Mouse (Mus musculus) forebrain, embryonic 16.5 days (tissue): ENCODE data around the gene Htr7. TPM values are rescaled to one million over a fixed set of nuclear protein-coding genes. Genes with fewer than 3 reads are reported as not detected.

Experiments used
- ATAC-seq: fragments of 200-750 bp; cut with Nextera tagmentation; 2 replicates; pipeline ENCODE4 v1.8.0; 2017; ENCODE audit warnings: mild to moderate bottlenecking, moderate library complexity
- H3K27ac ChIP-seq: fragments of 300-500 bp; sonication (generic); 2 replicates; pipeline ENCODE4 v1.5.1; 2014; ENCODE audit warnings: low read length, control low read depth
- H3K27me3 ChIP-seq: fragments of 300-500 bp; sonication (generic); replicated peaks from 2 replicates; pipeline ENCODE4 v1.6.1; 2014; ENCODE audit warnings: low read length; ENCODE audit not compliant: control insufficient read depth, insufficient read depth
- H3K36me3 ChIP-seq: fragments of 300-500 bp; sonication (generic); 2 replicates; pipeline ENCODE4 v1.6.1; 2014; ENCODE audit not compliant: control insufficient read depth, insufficient read depth
- H3K4me1 ChIP-seq: fragments of 300-500 bp; sonication (generic); replicated peaks from 2 replicates; pipeline ENCODE4 v1.6.1; 2014; ENCODE audit warnings: low read length; ENCODE audit not compliant: control insufficient read depth, insufficient read depth
- H3K4me2 ChIP-seq: fragments of 300-500 bp; sonication (generic); 2 replicates; pipeline ENCODE4 v1.6.1; 2014; ENCODE audit warnings: mild to moderate bottlenecking, low read length, control low read depth
- H3K4me3 ChIP-seq: fragments of 300-500 bp; sonication (generic); replicated peaks from 2 replicates; pipeline ENCODE4 v1.5.1; 2014; ENCODE audit warnings: mild to moderate bottlenecking, low read length, control low read depth
- H3K9ac ChIP-seq: fragments of 300-500 bp; sonication (generic); replicated peaks from 2 replicates; pipeline ENCODE4 v1.6.1; 2014; ENCODE audit warnings: low read depth, low read length, control low read depth
- H3K9me3 ChIP-seq: fragments of 300-500 bp; sonication (generic); 2 replicates; pipeline ENCODE4 v1.6.1; 2016; ENCODE audit warnings: low read length; ENCODE audit not compliant: control insufficient read depth
- WGBS: fragments of 180-500 bp; shearing (Covaris S2); extraction: QIAGEN DNeasy Blood & Tissue Kit; methylation state at CpG from one replicate; pipeline ENCODE4 v1.1.7; 2014; 5-methylcytosine and 5-hydroxymethylcytosine counted together
- polyA plus RNA-seq: library from polyadenylated mRNA; unstranded; fragments of >200 nt; fragmentation: Nextera tagmentation; extraction: Ambion mirVana; gene quantifications from 2 replicates; pipeline ENCODE4 v1.2.1, GENCODE M21; 2015

Gene Htr7
- polyA plus RNA-seq: 3.2 and 6.2 TPM in 2 replicates

- peak within 1 kb of the TSS; percentile 64 for H3K9ac ChIP-seq
- peak; percentile 95 for ATAC-seq
- peak within 1 kb of the TSS; percentile 89 for H3K4me2 ChIP-seq
- WGBS: under 1% methylated on average over 67 of the region's 86 CpGs
- H3K36me3 ChIP-seq: no peaks in the 10 kb centered on the region
- no peak within 1 kb of the TSS for H3K27ac ChIP-seq
- peaks cover 22% of the 10 kb centered on the region; the same call in 1 of the 2 replicates for H3K27me3 ChIP-seq
- H3K4me3 ChIP-seq: peak within 1 kb of the TSS; percentile 65
- peaks cover 12% of the 10 kb centered on the region for H3K4me1 ChIP-seq
- no peaks in the 10 kb centered on the region for H3K9me3 ChIP-seq
Measured at GRCm38 (mm10) chr19:36057231-36057811, at the start of gene Htr7. Gene Htr7 (minus strand): TSS chr19:36057507.

- ATAC-seq: no peak
- no peak overlapping the region for H3K9ac ChIP-seq
- no peak overlapping the region for H3K27ac ChIP-seq
- no peaks in the 10 kb centered on the region for H3K27me3 ChIP-seq
- H3K4me3 ChIP-seq: no peak overlapping the region
- no peak overlapping the region for H3K4me2 ChIP-seq
- no peaks in the 10 kb centered on the region for H3K9me3 ChIP-seq
- 91% methylated on average over 5 of the region's 5 CpGs for WGBS
- H3K4me1 ChIP-seq: no peaks in the 10 kb centered on the region
- peaks cover 10% of the 10 kb centered on the region for H3K36me3 ChIP-seq
Measured at GRCm38 (mm10) chr19:36103909-36104308, 46.6 kb upstream of the Htr7 start.

GRCm38 (mm10) chr19:36098916-36099315, 41.6 kb upstream of the Htr7 start:
- H3K9ac ChIP-seq: no peak overlapping the region
- H3K4me2 ChIP-seq: no peak overlapping the region
- ATAC-seq: no peak
- H3K36me3 ChIP-seq: peaks cover 11% of the 10 kb centered on the region
- H3K27me3 ChIP-seq: no peaks in the 10 kb centered on the region
- no peaks in the 10 kb centered on the region for H3K9me3 ChIP-seq
- no peaks in the 10 kb centered on the region for H3K4me1 ChIP-seq
- no peak overlapping the region for H3K4me3 ChIP-seq
- H3K27ac ChIP-seq: no peak overlapping the region
- 87% methylated on average over 7 of the region's 7 CpGs for WGBS

- no peaks in the 10 kb centered on the region for H3K9me3 ChIP-seq
- H3K27ac ChIP-seq: no peak overlapping the region
- no peak overlapping the region for H3K9ac ChIP-seq
- H3K27me3 ChIP-seq: no peaks in the 10 kb centered on the region
- no peak overlapping the region for H3K4me2 ChIP-seq
- 100% methylated on average over 1 of the region's 1 CpGs for WGBS
- no peak overlapping the region for H3K4me3 ChIP-seq
- ATAC-seq: peak; percentile 72
- H3K4me1 ChIP-seq: no peaks in the 10 kb centered on the region
- H3K36me3 ChIP-seq: peaks cover 15% of the 10 kb centered on the region
Measured at GRCm38 (mm10) chr19:36098265-36098664, 41.0 kb upstream of the Htr7 start.

- WGBS: 96% methylated on average over 3 of the region's 3 CpGs
- H3K36me3 ChIP-seq: peaks cover 15% of the 10 kb centered on the region
- no peaks in the 10 kb centered on the region for H3K4me1 ChIP-seq
- no peak overlapping the region for H3K4me2 ChIP-seq
- no peaks in the 10 kb centered on the region for H3K27me3 ChIP-seq
- H3K4me3 ChIP-seq: no peak overlapping the region
- no peak for ATAC-seq
- H3K27ac ChIP-seq: no peak overlapping the region
- H3K9me3 ChIP-seq: no peaks in the 10 kb centered on the region
- no peak overlapping the region for H3K9ac ChIP-seq
Measured at GRCm38 (mm10) chr19:36097194-36097593, 39.9 kb upstream of the Htr7 start.

- no peak overlapping the region for H3K4me2 ChIP-seq
- H3K36me3 ChIP-seq: peaks cover 18% of the 10 kb centered on the region
- no peaks in the 10 kb centered on the region for H3K27me3 ChIP-seq
- no peak overlapping the region for H3K9ac ChIP-seq
- no peaks in the 10 kb centered on the region for H3K9me3 ChIP-seq
- H3K27ac ChIP-seq: no peak overlapping the region
- peak; percentile 58; the same call in 1 of the 2 replicates for ATAC-seq
- H3K4me3 ChIP-seq: no peak overlapping the region
- 46% methylated on average over 5 of the region's 5 CpGs for WGBS
- H3K4me1 ChIP-seq: no peaks in the 10 kb centered on the region
Measured at GRCm38 (mm10) chr19:36090781-36091180, 33.5 kb upstream of the Htr7 start.

GRCm38 (mm10) chr19:36083262-36084225, 26.2 kb upstream of the Htr7 start, which contains the start of gene Rpp30:
Gene Rpp30 (plus strand): TSS chr19:36083716.
- 2% methylated on average over 34 of the region's 34 CpGs for WGBS
- Histone ChIP-seq H3K4me3 (peak within 1 kb of the TSS; percentile 58), H3K27ac (peak within 1 kb of the TSS; percentile 49), H3K9me3 (no peaks in the 10 kb centered on the region), H3K36me3 (0 out of 2 replicates have a peak, but pooled peaks cover under 1% of the 10 kb centered on the region), H3K4me1 (peaks cover 10% of the 10 kb centered on the region), H3K9ac (peak within 1 kb of the TSS; percentile 69), H3K27me3 (no peaks in the 10 kb centered on the region), H3K4me2 (peak within 1 kb of the TSS; percentile 69)
- peak; percentile 97 for ATAC-seq

GRCm38 (mm10) chr19:36082606-36083261, 25.4 kb upstream of the Htr7 start:
- H3K4me2 ChIP-seq: peak overlapping the region; percentile 52
- no peak overlapping the region for H3K27ac ChIP-seq
- no peaks in the 10 kb centered on the region for H3K27me3 ChIP-seq
- peak; percentile 76 for ATAC-seq
- peak overlapping the region; percentile 58 for H3K4me3 ChIP-seq
- H3K9ac ChIP-seq: no peak overlapping the region
- H3K36me3 ChIP-seq: no peaks in the 10 kb centered on the region
- WGBS: 42% methylated on average over 7 of the region's 7 CpGs
- peaks cover 10% of the 10 kb centered on the region for H3K4me1 ChIP-seq
- no peaks in the 10 kb centered on the region for H3K9me3 ChIP-seq
